Mouse (Mus musculus) kidney, postnatal 0 days (tissue): ENCODE measurements around the gene Ptpn12. TPM values are rescaled to one million over a fixed set of nuclear protein-coding genes. Genes with fewer than 3 reads are reported as not detected.
A peak's percentile ranks its signal among the peaks of the same experiment; 100 is the strongest.

Experiments
- ATAC-seq: fragments of 200-750 bp; cut with Nextera tagmentation; replicated peaks from 2 replicates; pipeline ENCODE4 v1.8.0; 2017; ENCODE audit warnings: low read depth, moderate number of reproducible peaks, moderate TSS enrichment, moderate library complexity; ENCODE audit not compliant: low FRiP score
- DNase-seq: peaks from one replicate; pipeline ENCODE4 v3.0.0-alpha.2; 2016; ENCODE audit warnings: low spot score
- H3K27ac ChIP-seq: fragments of 300-500 bp; sonication (generic); 2 replicates; pipeline ENCODE4 v1.5.1; 2014; ENCODE audit warnings: mild to moderate bottlenecking
- H3K27me3 ChIP-seq: fragments of 300-500 bp; sonication (generic); 2 replicates; pipeline ENCODE4 v1.6.1; 2014; ENCODE audit warnings: low read length, mixed read lengths; ENCODE audit not compliant: insufficient read depth
- H3K36me3 ChIP-seq: fragments of 300-500 bp; sonication (generic); 2 replicates; pipeline ENCODE4 v1.6.1; 2014; ENCODE audit warnings: low read length, mixed read lengths; ENCODE audit not compliant: insufficient read depth
- H3K4me1 ChIP-seq: fragments of 300-500 bp; sonication (generic); replicated peaks from 2 replicates; pipeline ENCODE4 v1.6.1; 2014; ENCODE audit warnings: antibody characterized with exemption, low read length, mixed read lengths; ENCODE audit not compliant: insufficient read depth
- H3K4me2 ChIP-seq: fragments of 300-500 bp; sonication (generic); 2 replicates; pipeline ENCODE4 v1.6.1; 2014; ENCODE audit warnings: mild to moderate bottlenecking, low read length, moderate library complexity, mixed read lengths
- H3K4me3 ChIP-seq: fragments of 300-500 bp; sonication (generic); replicated peaks from 2 replicates; pipeline ENCODE4 v1.5.1; 2014; ENCODE audit warnings: low read depth, low read length
- H3K9ac ChIP-seq: fragments of 300-500 bp; sonication (generic); 2 replicates; pipeline ENCODE4 v1.6.1; 2014; ENCODE audit warnings: low read depth, low read length
- H3K9me3 ChIP-seq: fragments of 300-500 bp; sonication (generic); replicated peaks from 2 replicates; pipeline ENCODE4 v1.6.1; 2016; ENCODE audit warnings: low read length, inconsistent platforms, mixed read lengths
- CTCF ChIP-seq: IDR thresholded peaks from 2 replicates; pipeline ENCODE4 v1.5.1; 2016; ENCODE audit warnings: antibody characterized with exemption, low read depth, mild to moderate bottlenecking, moderate library complexity
- WGBS: fragments of 180-500 bp; shearing (Covaris S2); extraction: QIAGEN DNeasy Blood & Tissue Kit; methylation state at CpG from one replicate; pipeline ENCODE4 v1.1.7; 2014; 5-methylcytosine and 5-hydroxymethylcytosine counted together
- polyA plus RNA-seq: library from polyadenylated mRNA; unstranded; fragments of >200 nt; fragmentation: Nextera tagmentation; extraction: Ambion mirVana; gene quantifications from 2 replicates; pipeline ENCODE4 v1.2.1, GENCODE M21; 2015

The Ptpn12 gene
- polyA plus RNA-seq, 1 experiment from 2014 or later: 23.3 TPM

GRCm38 (mm10) chr5:21046150-21047048 lies 9.3 kb downstream of the Ptpn12 start:
- Histone ChIP-seq H3K9ac (no peak overlapping the region), H3K4me1 (no peaks in the 10 kb centered on the region), H3K9me3 (no peaks in the 10 kb centered on the region), H3K36me3 (0 out of 2 replicates have a peak, but pooled peaks cover 4% of the 10 kb centered on the region), H3K4me3 (no peak overlapping the region), H3K27me3 (no peaks in the 10 kb centered on the region), H3K4me2 (no peak overlapping the region), H3K27ac (no peak overlapping the region)
- no peak for TF ChIP-seq CTCF
- ATAC-seq: no peak
- DNase-seq: no peak
- WGBS: 78% methylated on average over 7 of the region's 7 CpGs

GRCm38 (mm10) chr5:21045462-21045861 lies 10.2 kb downstream of the Ptpn12 start:
- no peak for DNase-seq
- 69% methylated on average over 2 of the region's 2 CpGs for WGBS
- H3K4me1 ChIP-seq: no peaks in the 10 kb centered on the region

GRCm38 (mm10) chr5:21038100-21038499 lies 17.6 kb downstream of the Ptpn12 start:
- no peaks in the 10 kb centered on the region; the same call in 1 of the 2 replicates for H3K4me1 ChIP-seq
- WGBS: 87% methylated on average over 5 of the region's 5 CpGs
- no peak overlapping the region for H3K9ac ChIP-seq
- TF ChIP-seq CTCF: no peak
- no peak overlapping the region for H3K4me3 ChIP-seq
- ATAC-seq (no peak), DNase-seq (no peak)
- no peaks in the 10 kb centered on the region for H3K36me3 ChIP-seq
- no peaks in the 10 kb centered on the region for H3K27me3 ChIP-seq
- H3K27ac ChIP-seq: no peak overlapping the region
- no peaks in the 10 kb centered on the region for H3K9me3 ChIP-seq
- no peak overlapping the region for H3K4me2 ChIP-seq

More at GRCm38 (mm10) chr5:21045462-21045861, 10.2 kb downstream of the Ptpn12 start:
- TF ChIP-seq CTCF: no peak
- Histone ChIP-seq H3K4me3 (no peak overlapping the region), H3K27me3 (no peaks in the 10 kb centered on the region), H3K9ac (no peak overlapping the region), H3K9me3 (no peaks in the 10 kb centered on the region), H3K27ac (no peak overlapping the region), H3K4me2 (no peak overlapping the region), H3K36me3 (0 out of 2 replicates have a peak, but pooled peaks cover 4% of the 10 kb centered on the region)
- no peak; the same call in 1 of the 2 replicates for ATAC-seq

- Histone ChIP-seq H3K36me3 (no peaks in the 10 kb centered on the region), H3K4me2 (no peak overlapping the region), H3K27ac (no peak overlapping the region), H3K9me3 (no peaks in the 10 kb centered on the region), H3K27me3 (no peaks in the 10 kb centered on the region), H3K4me3 (no peak overlapping the region), H3K9ac (no peak overlapping the region), H3K4me1 (no peaks in the 10 kb centered on the region; the same call in 1 of the 2 replicates)
- ATAC-seq (no peak), DNase-seq (peak; percentile 29)
- TF ChIP-seq CTCF: no peak
- WGBS: 46% methylated on average over 7 of the region's 7 CpGs
These were observed 19.8 kb downstream of the Ptpn12 start for GRCm38 (mm10) chr5:21035689-21036480.

GRCm38 (mm10) chr5:21034388-21034966 lies 21.2 kb downstream of the Ptpn12 start:
- 72% methylated on average over 6 of the region's 6 CpGs for WGBS
- no peak for TF ChIP-seq CTCF
- Histone ChIP-seq H3K4me1 (no peaks in the 10 kb centered on the region; the same call in 1 of the 2 replicates), H3K4me2 (no peak overlapping the region), H3K27ac (no peak overlapping the region), H3K27me3 (no peaks in the 10 kb centered on the region), H3K36me3 (no peaks in the 10 kb centered on the region), H3K9ac (no peak overlapping the region), H3K4me3 (no peak overlapping the region), H3K9me3 (no peaks in the 10 kb centered on the region)
- ATAC-seq (no peak), DNase-seq (no peak)

- Histone ChIP-seq H3K4me3 (no peak overlapping the region), H3K9me3 (no peaks in the 10 kb centered on the region), H3K27me3 (no peaks in the 10 kb centered on the region), H3K36me3 (no peaks in the 10 kb centered on the region), H3K4me1 (no peaks in the 10 kb centered on the region; the same call in 1 of the 2 replicates), H3K9ac (no peak overlapping the region), H3K4me2 (no peak overlapping the region), H3K27ac (no peak overlapping the region)
- 49% methylated on average over 11 of the region's 11 CpGs for WGBS
- no peak for TF ChIP-seq CTCF
- peak; percentile 61; the same call in 1 of the 2 replicates for ATAC-seq
- DNase-seq: no peak
These were observed 22.2 kb downstream of the Ptpn12 start for GRCm38 (mm10) chr5:21033382-21034056.
